Mouse (Mus musculus) midbrain, embryonic 11.5 days (tissue): Measurements from ENCODE around the gene Entpd6. TPM values are rescaled to one million over a fixed set of nuclear protein-coding genes. Genes with fewer than 3 reads are reported as not detected.

Experiments
- ATAC-seq: fragments of 200-750 bp; cut with Nextera tagmentation; 2 replicates; pipeline ENCODE4 v1.8.0; 2017; ENCODE audit warnings: moderate TSS enrichment, moderate library complexity; ENCODE audit not compliant: low FRiP score
- DNase-seq: peaks from one replicate; pipeline ENCODE4 v3.0.0; 2015; ENCODE audit warnings: low spot score; ENCODE audit errors: missing footprints
- H3K27ac ChIP-seq: fragments of 300-500 bp; sonication (generic); 2 replicates; pipeline ENCODE4 v1.5.1; 2014; ENCODE audit warnings: low read depth, low read length
- H3K27me3 ChIP-seq: fragments of 300-500 bp; sonication (generic); 2 replicates; pipeline ENCODE4 v1.6.1; 2014; ENCODE audit warnings: mild to moderate bottlenecking, low read length, moderate library complexity, mixed read lengths; ENCODE audit not compliant: control insufficient read depth, insufficient read depth
- H3K36me3 ChIP-seq: fragments of 300-500 bp; sonication (generic); 2 replicates; pipeline ENCODE4 v1.6.1; 2014; ENCODE audit warnings: mild to moderate bottlenecking, low read length, moderate library complexity, mixed read lengths; ENCODE audit not compliant: control insufficient read depth, insufficient read depth
- H3K4me1 ChIP-seq: fragments of 300-500 bp; sonication (generic); 2 replicates; pipeline ENCODE4 v1.6.1; 2014; ENCODE audit warnings: low read length; ENCODE audit not compliant: control insufficient read depth, insufficient read depth
- H3K4me2 ChIP-seq: fragments of 300-500 bp; sonication (generic); 2 replicates; pipeline ENCODE4 v1.6.1; 2014; ENCODE audit warnings: mild to moderate bottlenecking, moderate library complexity
- H3K4me3 ChIP-seq: fragments of 300-500 bp; sonication (generic); 2 replicates; pipeline ENCODE4 v1.5.1; 2014; ENCODE audit warnings: low read depth, low read length
- H3K9ac ChIP-seq: fragments of 300-500 bp; sonication (generic); 2 replicates; pipeline ENCODE4 v1.6.1; 2014; ENCODE audit warnings: low read length
- H3K9me3 ChIP-seq: fragments of 300-500 bp; sonication (generic); 2 replicates; pipeline ENCODE4 v1.6.1; 2016; ENCODE audit warnings: low read length; ENCODE audit not compliant: control insufficient read depth
- WGBS: fragments of 180-500 bp; shearing (Covaris S2); extraction: QIAGEN DNeasy Blood & Tissue Kit; methylation state at CpG from one replicate; pipeline ENCODE4 v1.1.7; 2014; 5-methylcytosine and 5-hydroxymethylcytosine counted together
- polyA plus RNA-seq: library from polyadenylated mRNA; unstranded; fragments of >200 nt; fragmentation: Nextera tagmentation; extraction: Ambion mirVana; gene quantifications from 2 replicates; pipeline ENCODE4 v1.2.1, GENCODE M21; 2014

Gene Entpd6
- polyA plus RNA-seq, 1 experiment from 2014 or later: 26.7 TPM

GRCm38 (mm10) chr2:150772466-150773119, 23.8 kb downstream of the Entpd6 start:
- Histone ChIP-seq H3K4me2 (no peak overlapping the region), H3K27ac (no peak overlapping the region), H3K4me3 (no peak overlapping the region), H3K27me3 (no peaks in the 10 kb centered on the region), H3K36me3 (no peaks in the 10 kb centered on the region), H3K4me1 (no peaks in the 10 kb centered on the region), H3K9me3 (no peaks in the 10 kb centered on the region), H3K9ac (no peak overlapping the region)
- peak; percentile 44 for DNase-seq
- 84% methylated on average over 10 of the region's 10 CpGs for WGBS
- ATAC-seq: no peak

GRCm38 (mm10) chr2:150782801-150783200, 34.0 kb downstream of the Entpd6 start:
- H3K36me3 ChIP-seq: no peaks in the 10 kb centered on the region
- no peaks in the 10 kb centered on the region for H3K9me3 ChIP-seq
- no peak for ATAC-seq
- no peaks in the 10 kb centered on the region; the same call in 1 of the 2 replicates for H3K27me3 ChIP-seq
- H3K9ac ChIP-seq: no peak overlapping the region
- H3K4me2 ChIP-seq: no peak overlapping the region
- peaks cover 4% of the 10 kb centered on the region for H3K4me1 ChIP-seq
- WGBS: 82% methylated on average over 2 of the region's 2 CpGs
- no peak for DNase-seq
- H3K4me3 ChIP-seq: no peak overlapping the region
- no peak overlapping the region for H3K27ac ChIP-seq

DNA sequence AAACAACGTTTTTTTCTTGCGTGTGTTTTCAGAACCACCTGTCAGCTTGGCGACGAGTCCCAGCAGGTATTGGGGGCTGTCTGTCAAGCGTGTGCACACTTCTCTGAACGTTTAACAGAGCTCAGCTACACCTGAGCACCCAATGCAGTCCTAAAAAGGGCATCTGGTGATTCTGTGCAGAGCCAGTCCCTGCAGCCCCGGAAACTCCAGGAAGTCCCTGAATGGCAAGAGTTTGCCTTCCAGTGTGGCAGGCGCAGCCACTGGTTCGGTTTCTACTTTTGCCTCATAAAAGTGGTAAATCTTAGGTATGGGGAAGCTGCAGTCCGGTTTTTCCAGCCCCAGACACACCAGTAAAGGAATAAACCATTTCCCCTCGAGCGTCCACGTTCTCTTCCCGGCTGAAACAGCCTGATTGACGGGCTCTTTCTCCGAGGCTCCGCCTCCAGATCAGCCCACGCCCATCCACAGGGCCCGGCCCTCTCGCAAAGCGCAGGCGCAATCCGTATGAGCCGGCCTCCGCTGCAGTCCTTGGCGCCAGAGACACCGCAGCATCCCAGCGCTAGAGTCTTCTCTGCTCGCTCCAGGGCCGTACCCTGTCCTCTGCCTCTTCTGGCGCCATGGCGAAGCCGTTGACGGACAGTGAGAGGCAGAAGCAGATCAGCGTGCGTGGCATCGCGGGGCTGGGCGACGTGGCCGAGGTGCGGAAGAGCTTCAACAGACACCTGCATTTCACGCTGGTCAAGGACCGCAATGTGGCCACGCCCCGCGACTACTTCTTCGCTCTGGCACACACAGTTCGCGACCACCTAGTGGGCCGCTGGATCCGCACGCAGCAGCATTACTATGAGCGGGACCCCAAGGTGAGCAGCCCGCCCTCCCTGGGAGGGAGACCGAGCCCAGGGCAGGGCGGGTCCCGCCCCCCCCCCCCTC, 37.7 kb downstream of the Entpd6 start, which contains the start of gene Pygb:
Gene Pygb, plus strand, starts transcription at position 485 of the 930 bp plus-strand sequence.
- no peaks in the 10 kb centered on the region; the same call in 1 of the 2 replicates for H3K27me3 ChIP-seq
- 2% methylated on average over 57 of the region's 58 CpGs for WGBS
- peaks cover 6% of the 10 kb centered on the region for H3K4me1 ChIP-seq
- peak within 1 kb of the TSS; percentile 77 for H3K9ac ChIP-seq
- H3K4me3 ChIP-seq: peak within 1 kb of the TSS; percentile 78
- peak; percentile 98 for ATAC-seq
- no peak within 1 kb of the TSS for H3K27ac ChIP-seq
- peak; percentile 98 for DNase-seq
- H3K4me2 ChIP-seq: peak within 1 kb of the TSS; percentile 91
- no peaks in the 10 kb centered on the region for H3K9me3 ChIP-seq
- no peaks in the 10 kb centered on the region for H3K36me3 ChIP-seq

DNA sequence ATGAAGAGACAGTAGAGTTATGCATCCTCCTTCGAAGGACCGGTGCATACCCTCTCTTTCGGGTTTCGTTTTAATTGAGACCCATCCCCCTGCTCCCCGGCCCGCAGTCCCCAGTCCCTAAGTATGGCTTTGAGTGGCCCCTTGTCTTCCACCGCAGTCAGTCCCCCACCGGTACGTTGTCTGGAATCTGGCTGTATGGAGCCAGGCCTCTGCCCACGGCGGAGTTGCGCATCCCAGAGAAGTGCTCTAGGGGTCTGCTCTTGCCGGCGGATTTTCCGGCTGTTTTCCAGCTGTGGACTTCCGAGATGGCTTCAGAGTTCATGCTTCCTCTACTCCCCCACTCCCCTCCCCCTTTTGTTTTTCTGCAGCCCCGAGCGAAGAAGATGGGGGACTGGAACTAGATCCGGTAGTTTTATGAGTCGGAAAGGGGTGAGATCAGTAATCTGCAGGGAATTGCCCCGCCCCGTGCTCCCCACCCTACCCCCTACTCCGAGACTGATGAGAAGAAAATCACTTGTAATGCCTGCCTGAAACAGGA, 38.5 kb downstream of the Entpd6 start:
- Histone ChIP-seq H3K4me2 (peak overlapping the region; percentile 91), H3K36me3 (no peaks in the 10 kb centered on the region), H3K4me1 (peaks cover 6% of the 10 kb centered on the region), H3K4me3 (peak overlapping the region; percentile 78), H3K27me3 (no peaks in the 10 kb centered on the region; the same call in 1 of the 2 replicates), H3K9me3 (no peaks in the 10 kb centered on the region), H3K27ac (no peak overlapping the region), H3K9ac (peak overlapping the region; percentile 77)
- under 1% methylated on average over 23 of the region's 23 CpGs for WGBS
- ATAC-seq (peak; percentile 34), DNase-seq (peak; percentile 97)

DNA sequence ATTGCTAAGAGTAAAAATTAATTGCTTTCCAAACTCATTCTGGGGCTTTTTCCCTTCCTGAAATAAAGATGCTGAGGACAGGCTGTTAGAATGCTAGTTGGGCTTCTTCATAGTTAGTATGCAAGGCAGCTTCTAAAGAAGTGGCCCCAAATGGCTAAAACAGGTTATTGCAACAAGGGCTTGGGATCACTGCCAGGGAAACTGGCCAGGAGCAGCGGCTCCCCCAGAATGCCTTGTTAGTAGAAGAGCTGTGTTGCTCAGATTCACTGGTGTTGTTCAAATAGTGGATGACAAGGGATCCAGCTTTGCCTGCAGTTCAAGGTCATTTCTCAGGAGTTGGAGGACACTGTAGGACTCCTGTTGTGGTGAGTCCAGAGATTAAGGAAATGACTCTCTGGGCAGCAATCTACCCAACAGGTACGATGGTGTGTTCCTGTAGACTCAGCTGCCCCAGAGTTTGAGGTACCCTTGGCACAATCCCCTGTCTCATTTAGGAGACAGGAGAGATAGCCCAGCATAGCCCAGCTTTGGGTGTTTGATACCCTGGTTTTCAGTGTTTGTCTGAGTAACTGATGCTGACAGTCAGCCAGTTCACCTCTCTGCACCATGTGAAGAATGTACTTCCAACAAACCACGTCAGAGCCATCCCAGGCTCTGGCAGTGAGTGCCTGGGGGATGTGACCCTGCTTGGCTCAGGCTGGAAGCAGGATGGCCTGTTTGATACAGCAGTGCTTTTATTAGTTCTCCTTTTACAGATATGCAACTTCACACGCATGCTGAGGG, 40.1 kb downstream of the Entpd6 start:
- 87% methylated on average over 4 of the region's 4 CpGs for WGBS
- H3K27me3 ChIP-seq: no peaks in the 10 kb centered on the region; the same call in 1 of the 2 replicates
- no peaks in the 10 kb centered on the region for H3K9me3 ChIP-seq
- H3K4me2 ChIP-seq: no peak overlapping the region
- no peak overlapping the region for H3K4me3 ChIP-seq
- H3K27ac ChIP-seq: no peak overlapping the region
- DNase-seq (no peak), ATAC-seq (no peak)
- H3K36me3 ChIP-seq: no peaks in the 10 kb centered on the region
- no peak overlapping the region for H3K9ac ChIP-seq
- H3K4me1 ChIP-seq: peaks cover 6% of the 10 kb centered on the region

DNA sequence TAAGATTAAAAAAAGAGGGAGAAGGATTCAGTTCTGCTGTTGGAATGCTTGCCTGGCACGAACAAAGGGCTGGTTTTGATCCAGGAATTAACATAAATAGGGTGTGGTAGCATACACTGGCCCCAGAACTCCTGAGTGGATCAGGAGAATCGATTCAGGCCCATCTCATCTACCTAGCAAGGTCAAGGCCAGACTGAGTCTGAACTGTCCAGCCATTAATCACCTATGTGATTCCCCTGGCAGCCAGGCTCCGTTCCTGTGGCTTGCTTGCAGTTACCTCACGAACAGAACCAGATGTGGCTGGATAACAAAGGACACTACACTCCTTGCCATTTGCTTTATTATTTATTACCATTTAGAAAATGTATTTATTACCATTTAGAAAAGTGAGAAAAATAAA, 44.5 kb downstream of the Entpd6 start:
- WGBS: 88% methylated on average over 4 of the region's 4 CpGs
- no peak for ATAC-seq
- H3K9ac ChIP-seq: no peak overlapping the region

DNA sequence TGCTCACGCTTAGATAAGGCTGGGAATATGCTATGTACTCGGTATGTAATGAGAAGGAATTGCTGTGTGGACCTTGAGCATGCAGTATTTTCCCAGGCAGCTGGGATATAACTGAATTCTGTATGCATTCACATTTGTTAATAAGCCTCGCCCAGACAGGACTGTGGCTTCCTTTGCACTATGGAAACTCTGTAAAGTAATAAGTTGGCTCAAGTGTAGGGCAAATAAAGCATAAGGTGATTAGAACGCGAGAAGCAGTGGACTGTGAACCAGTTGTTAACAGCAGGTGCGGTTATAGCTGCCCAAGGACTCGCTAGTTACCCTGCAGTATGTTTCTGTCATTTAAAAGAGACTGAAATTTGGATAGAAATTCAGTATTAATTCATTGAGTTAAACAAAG, 49.2 kb downstream of the Entpd6 start:
- Histone ChIP-seq H3K4me2 (no peak overlapping the region), H3K4me1 (no peaks in the 10 kb centered on the region), H3K27me3 (no peaks in the 10 kb centered on the region), H3K27ac (no peak overlapping the region), H3K36me3 (peaks cover 3% of the 10 kb centered on the region; the same call in 1 of the 2 replicates), H3K9ac (no peak overlapping the region), H3K4me3 (no peak overlapping the region), H3K9me3 (no peaks in the 10 kb centered on the region)
- ATAC-seq (no peak), DNase-seq (no peak)
- WGBS: 91% methylated on average over 7 of the region's 7 CpGs

More for the DNA sequence above, 44.5 kb downstream of the Entpd6 start:
- Histone ChIP-seq H3K9me3 (no peaks in the 10 kb centered on the region), H3K4me2 (no peak overlapping the region), H3K36me3 (peaks cover 3% of the 10 kb centered on the region; the same call in 1 of the 2 replicates), H3K27ac (no peak overlapping the region), H3K4me3 (no peak overlapping the region), H3K4me1 (no peaks in the 10 kb centered on the region), H3K27me3 (no peaks in the 10 kb centered on the region)
- no peak for DNase-seq

- H3K9me3 ChIP-seq: no peaks in the 10 kb centered on the region
- H3K4me1 ChIP-seq: no peaks in the 10 kb centered on the region
- no peaks in the 10 kb centered on the region for H3K36me3 ChIP-seq
- no peaks in the 10 kb centered on the region for H3K27me3 ChIP-seq
- no peak overlapping the region for H3K4me2 ChIP-seq
- DNase-seq (no peak), ATAC-seq (no peak)
- no peak overlapping the region for H3K27ac ChIP-seq
- no peak overlapping the region for H3K4me3 ChIP-seq
- H3K9ac ChIP-seq: no peak overlapping the region
- WGBS: 96% methylated on average over 5 of the region's 5 CpGs
Measured at GRCm38 (mm10) chr2:150800616-150801015, 51.8 kb downstream of the Entpd6 start.
